Mouse (Mus musculus) left cerebral cortex, adult 2 months (tissue): ENCODE data around the gene Rhox6. TPM values are rescaled to one million over a fixed set of nuclear protein-coding genes. Genes with fewer than 3 reads are reported as not detected.
"Not testable (repeated sequence)": the region's sequence is repeated elsewhere in the genome, so short reads cannot be mapped to it uniquely, and the experiment has no call there.

Experiments
- DNase-seq, 2 experiments: peaks; one replicate each; pipeline ENCODE4 v3.0.0; 2021 to 2022; ENCODE audit warnings: low spot score in 2 of 2, mixed read lengths in 1 of 2; ENCODE audit errors: extremely low spot score in 1 of 2
- H3K27ac ChIP-seq: fragments of 200-600 bp; 2 replicates; pipeline ENCODE4 v1.8.1; 2022
- H3K4me3 ChIP-seq: fragments of 200-600 bp; 2 replicates; pipeline ENCODE4 v1.8.1; 2022
- CTCF ChIP-seq: fragments of 200-600 bp; IDR thresholded peaks from 2 replicates; pipeline ENCODE4 v1.8.1; 2022; ENCODE audit warnings: antibody characterized with exemption, mild to moderate bottlenecking, moderate library complexity
- intact Hi-C: fragments of 180-260 bp; cut with DNase I; formaldehyde crosslinking; loops from one replicate; pipeline ENCODE4 v1.15.1; 2025
- long read RNA-seq, 2 experiments: library from polyadenylated mRNA; stranded (forward); transcript quantifications; one replicate each; pipeline ENCODE4 v2.0.0; 2021; ENCODE audit warnings: borderline mapping rate in 2 of 2
- total RNA-seq, 2 experiments: library from RNA; stranded (reverse); gene quantifications; 2 replicates each; pipeline ENCODE4 v1.2.3; 2021

The Rhox6 gene
- total RNA-seq = not detected
- long read RNA-seq, experiment 1 = 0 reads
- long read RNA-seq, experiment 2 = 0 reads

DNA sequence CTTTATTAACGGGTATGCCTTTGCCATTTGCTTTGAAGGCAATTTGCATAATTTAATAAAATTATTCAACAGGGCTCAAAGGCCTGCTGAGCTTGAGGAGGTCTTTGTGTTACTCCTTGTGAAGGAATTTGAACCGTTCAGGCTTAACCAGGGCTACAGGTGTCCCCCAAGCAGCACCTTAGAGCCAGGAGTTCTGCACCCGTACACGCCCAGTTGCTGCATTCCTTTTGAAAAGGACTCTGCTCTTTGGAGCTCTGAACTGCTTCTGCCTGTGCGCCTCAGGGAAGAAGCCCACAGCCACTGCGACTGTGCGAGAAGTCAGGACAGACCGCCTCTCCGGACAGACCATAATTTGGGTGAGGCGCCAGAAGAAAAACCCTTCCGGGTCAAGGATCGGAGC lies at the start of gene Rhox6:
TSS of gene Rhox6 (plus strand) at position 301 of the 400 bp plus-strand sequence.
- DNase-seq, H3K27ac ChIP-seq, H3K4me3 ChIP-seq, intact Hi-C loops: not testable (repeated sequence)

DNA sequence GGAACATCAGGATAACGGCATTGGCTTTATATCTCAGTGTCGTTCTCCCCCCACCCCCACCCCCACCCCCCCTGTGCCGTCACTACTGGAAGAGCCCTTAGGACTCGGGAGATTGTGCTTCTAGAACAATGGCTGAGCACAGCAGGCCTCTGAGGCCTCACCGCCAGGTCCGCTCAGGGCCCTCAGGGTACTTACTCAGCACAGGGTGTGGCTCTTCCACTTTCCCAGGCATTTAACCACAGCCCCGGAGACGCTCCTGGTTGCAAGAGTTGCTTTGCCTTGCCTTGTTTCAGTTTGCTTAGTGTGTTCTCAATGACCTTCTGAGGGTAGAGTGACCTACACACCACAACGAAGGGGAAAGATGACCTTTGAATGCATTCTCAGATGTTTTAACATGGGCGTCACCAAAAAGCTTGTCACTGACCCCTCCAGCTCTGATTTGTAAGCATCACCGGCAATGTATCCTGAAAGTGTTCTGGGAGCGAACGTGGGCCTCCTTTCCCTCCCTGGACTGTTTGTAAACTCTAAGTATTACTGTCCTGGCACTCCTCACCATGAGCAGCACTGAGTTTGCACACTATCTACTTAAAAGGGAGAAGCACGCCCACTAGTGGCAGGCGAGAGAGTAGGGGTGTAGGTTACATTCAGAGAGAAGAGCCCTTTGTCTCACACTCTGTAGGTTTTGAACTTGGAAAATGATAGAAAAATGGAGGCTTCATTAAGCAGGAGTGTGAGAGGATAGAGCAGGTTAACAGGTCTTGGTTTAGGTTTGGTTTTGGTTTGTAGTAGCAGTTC lies 19.2 kb upstream of the Rhox6 start:
- no peak overlapping the region for H3K27ac ChIP-seq
- no peak; the same call in none of the 2 replicates for TF ChIP-seq CTCF
- H3K4me3 ChIP-seq = no peak overlapping the region
- no peak for DNase-seq
- intact Hi-C loops = no loop called here

DNA sequence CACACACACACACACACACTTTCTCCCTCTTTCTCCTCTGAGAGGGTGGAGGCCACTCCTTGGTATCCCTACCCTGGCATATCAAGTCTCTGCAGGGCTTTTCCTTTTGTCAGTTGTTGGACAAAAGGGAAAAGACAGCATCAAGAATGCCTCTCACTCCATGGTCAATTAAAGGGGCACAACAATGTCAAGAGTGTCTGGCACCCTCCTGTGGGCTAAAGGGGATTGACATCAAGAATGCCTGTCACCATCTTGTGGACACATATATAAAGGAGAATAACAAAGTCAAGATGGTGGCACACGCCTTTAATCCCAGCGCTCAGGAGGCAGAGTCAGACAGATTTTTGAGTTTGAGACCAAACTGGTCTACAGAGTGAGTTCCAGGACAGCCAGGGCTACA lies 17.3 kb upstream of the Rhox6 start:
- DNase-seq = no peak
- no peak for TF ChIP-seq CTCF
- Histone ChIP-seq H3K4me3 (no peak overlapping the region), H3K27ac (no peak overlapping the region)
- intact Hi-C loops = no loop called here

DNA sequence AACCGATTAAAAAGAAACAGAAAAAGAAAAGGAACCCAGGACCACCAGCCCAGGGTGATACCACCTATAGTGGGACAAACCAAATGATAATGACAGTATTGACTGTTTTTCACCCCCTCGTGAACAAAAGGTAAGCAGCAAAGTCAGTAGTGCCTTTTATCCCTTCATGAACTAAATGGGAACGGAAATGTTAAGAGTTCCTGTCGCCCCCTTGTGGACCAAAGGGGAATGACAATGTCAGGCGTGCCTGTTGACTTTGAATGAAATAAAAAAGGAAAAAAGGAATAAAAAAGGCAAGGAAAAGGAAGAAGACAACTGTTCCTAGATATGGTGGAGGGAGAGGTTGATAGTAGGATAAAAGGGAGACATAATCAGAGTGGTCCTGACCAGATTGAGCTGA lies 15.5 kb upstream of the Rhox6 start:
- peak; percentile 69 for TF ChIP-seq CTCF
- intact Hi-C loops = no loop called here
- H3K27ac ChIP-seq = no peak overlapping the region
- H3K4me3 ChIP-seq = no peak overlapping the region
- DNase-seq = no peak

DNA sequence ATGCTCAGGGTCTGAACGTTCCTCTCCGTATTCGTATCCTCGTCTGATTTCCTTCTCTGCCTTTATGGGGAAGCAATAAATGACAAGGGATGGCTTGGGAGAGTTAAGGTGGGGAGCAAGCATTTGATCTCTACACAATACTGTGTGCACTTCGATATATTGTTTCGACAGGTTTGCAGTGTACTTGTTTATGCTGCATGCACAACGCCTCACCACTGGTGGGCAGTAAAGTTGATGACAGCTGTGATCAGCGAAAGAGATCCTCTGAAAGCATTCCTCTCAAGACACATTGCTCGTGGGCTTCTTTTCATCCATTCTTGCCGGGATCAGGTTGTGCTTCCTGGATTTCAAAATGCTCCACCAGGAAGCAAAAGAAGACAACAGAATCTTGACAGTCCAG lies 11.0 kb upstream of the Rhox6 start:
- TF ChIP-seq CTCF = peak; percentile 1; the same call in 1 of the 2 replicates
- DNase-seq = no peak
- intact Hi-C loops = no loop called here
- no peak overlapping the region for H3K27ac ChIP-seq
- no peak overlapping the region for H3K4me3 ChIP-seq

DNA sequence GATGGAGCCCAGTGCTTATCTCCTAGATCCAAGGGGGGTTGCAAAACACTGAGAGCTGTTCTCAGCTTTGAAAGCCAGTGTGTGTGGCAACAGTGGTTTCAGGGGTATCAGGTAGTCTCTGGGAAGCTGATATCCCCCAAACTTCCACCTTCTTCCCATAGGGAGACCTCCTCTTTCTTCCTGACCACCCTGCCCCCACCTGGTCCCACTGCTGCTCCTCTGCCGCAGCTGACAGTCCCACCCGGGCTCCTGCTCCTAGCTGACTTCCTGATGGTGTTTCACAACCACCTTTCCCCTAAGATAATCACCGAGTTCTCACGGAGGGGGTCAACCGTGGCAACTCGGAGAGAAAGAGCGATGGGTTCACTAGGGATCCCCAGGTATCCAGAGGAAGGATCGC lies 4.7 kb downstream of the Rhox6 start, which contains the start of gene Rhox7a:
TSS of gene Rhox7a (plus strand) at position 301 of the 400 bp plus-strand sequence.
- intact Hi-C loops = not testable (repeated sequence)

DNA sequence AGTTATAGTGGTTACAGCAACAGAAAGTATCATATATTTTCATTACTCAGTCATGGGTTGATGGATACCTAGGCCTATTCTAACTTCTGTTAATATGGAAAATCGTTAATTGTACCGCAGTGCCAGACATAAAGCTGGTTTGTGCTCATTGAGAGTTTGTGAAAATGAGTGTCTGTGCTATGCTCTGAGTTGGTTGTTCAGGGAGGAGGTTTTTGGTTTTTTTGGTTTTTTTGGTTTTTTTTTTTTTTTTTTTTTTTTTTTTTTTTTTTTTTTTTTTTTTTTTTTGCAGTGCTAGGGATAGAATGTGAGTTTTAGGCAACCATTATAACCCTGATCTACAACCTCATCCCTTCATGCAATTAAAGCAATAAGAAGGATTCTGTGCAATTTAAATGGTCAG lies 44.9 kb downstream of the Rhox6 start:
- Histone ChIP-seq H3K4me3 (no peak overlapping the region), H3K27ac (no peak overlapping the region)
- no peak for DNase-seq
- intact Hi-C loops = no loop called here
- no peak for TF ChIP-seq CTCF

More for the DNA sequence above, 4.7 kb downstream of the Rhox6 start, which contains the start of gene Rhox7a:
- not testable (repeated sequence) for H3K27ac ChIP-seq, H3K4me3 ChIP-seq, DNase-seq

DNA sequence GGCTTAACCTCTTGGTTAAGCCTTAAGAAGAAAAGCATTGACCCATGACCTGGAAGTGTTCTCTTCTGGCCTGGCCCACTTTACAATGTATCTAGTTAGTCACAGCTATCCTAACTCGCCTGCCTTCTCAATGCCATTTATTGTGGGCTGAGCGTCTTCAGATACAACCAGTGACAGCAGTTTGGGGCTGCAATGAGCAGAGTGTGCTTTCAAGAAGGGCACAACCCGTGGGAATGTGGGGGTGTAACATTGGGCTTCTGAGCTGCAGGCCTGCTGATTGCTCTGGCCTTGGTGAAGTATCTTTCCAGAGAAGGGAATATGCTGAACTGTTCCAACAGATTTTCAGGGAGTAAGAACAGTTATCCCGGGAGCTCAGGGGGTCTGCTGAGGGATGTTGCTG lies 52.1 kb downstream of the Rhox6 start, which contains the start of gene Rhox8:
TSS of gene Rhox8 (minus strand) at position 101 of the 400 bp plus-strand sequence.
- no peak for TF ChIP-seq CTCF
- intact Hi-C loops = no loop called here
- no peak within 1 kb of the TSS for H3K27ac ChIP-seq
- no peak for DNase-seq
- no peak within 1 kb of the TSS for H3K4me3 ChIP-seq

Other genes with a start within 250 kb of the Rhox6 start
- gene Rhox3f, start 245.9 kb upstream of the Rhox6 start, total RNA-seq = not detected
- gene Rhox4f, start 219.2 kb upstream of the Rhox6 start, total RNA-seq = not detected
- not detected for gene Rhox3g, start 198.3 kb upstream of the Rhox6 start, total RNA-seq
- not detected for gene Rhox2g, start 183.4 kb upstream of the Rhox6 start, total RNA-seq
- gene Rhox4g, start 175.6 kb upstream of the Rhox6 start, total RNA-seq = not detected
- gene Rhox3h, start 158.1 kb upstream of the Rhox6 start, total RNA-seq = not detected
- gene Rhox2h, start 153.6 kb upstream of the Rhox6 start, total RNA-seq = not detected
- gene Rhox5, start 22.1 kb upstream of the Rhox6 start, total RNA-seq = not detected
- gene Rhox7a, start 4.8 kb downstream of the Rhox6 start, total RNA-seq = not detected
- not detected for gene Rhox8, start 52.0 kb downstream of the Rhox6 start, total RNA-seq
- not detected for gene Rhox7b, start 70.3 kb downstream of the Rhox6 start, total RNA-seq
- gene Rhox9, start 74.9 kb downstream of the Rhox6 start, total RNA-seq = not detected
- gene Btg1-ps1, start 191.9 kb downstream of the Rhox6 start, total RNA-seq = not detected
- not detected for gene Btg1-ps2, start 216.2 kb downstream of the Rhox6 start, total RNA-seq
- not detected for gene Rhox10, start 239.6 kb downstream of the Rhox6 start, total RNA-seq